Mouse (Mus musculus): Measurements from ENCODE around the gene Fbrs. TPM values are rescaled to one million over a fixed set of nuclear protein-coding genes. Genes with fewer than 3 reads are reported as not detected.
A peak's percentile ranks its signal among the peaks of the same experiment; 100 is the strongest.

Fbrs gene
- total and polyA plus RNA-seq, 2 experiments from 2014 or later = 10.6 to 31.9 TPM

GRCm38 (mm10) chr7:127511241-127511640 lies 32.2 kb downstream of the Fbrs start:
- 28% methylated on average over 8 of the region's 8 CpGs for WGBS
- H3K9ac ChIP-seq = 0 out of 2 replicates have a peak overlapping the region, but pooled peaks have one; percentile 93
- H3K4me1 ChIP-seq (ENCODE audit: insufficient read depth) = peaks cover 8% of the 10 kb centered on the region; the same call in 1 of the 2 replicates
- peak overlapping the region; percentile 99 for H3K27ac ChIP-seq (ENCODE audit: low read depth, low read length)
- H3K4me2 ChIP-seq (ENCODE audit: low read depth) = peak overlapping the region; percentile 67
- H3K27me3 ChIP-seq (ENCODE audit: insufficient read depth, low read length) = no peaks in the 10 kb centered on the region
- peaks cover 9% of the 10 kb centered on the region for H3K36me3 ChIP-seq (ENCODE audit: insufficient read depth)
- no peaks in the 10 kb centered on the region for H3K9me3 ChIP-seq (ENCODE audit: low read length)
- peak; percentile 32; the same call in 1 of the 2 replicates for TF ChIP-seq CTCF (IDR thresholded peaks at IDR 0.05; ENCODE audit: low read depth)
- ATAC-seq = no peak
- H3K4me3 ChIP-seq (ENCODE audit: low read depth, low read length) = peak overlapping the region; percentile 83
- DNase-seq = no peak

GRCm38 (mm10) chr7:127511808-127512230 lies 32.8 kb downstream of the Fbrs start, which contains the start of gene Srcap:
TSS of gene Srcap (plus strand) at chr7:127511983.
- H3K4me1 ChIP-seq (ENCODE audit: insufficient read depth) = peaks cover 8% of the 10 kb centered on the region; the same call in 1 of the 2 replicates
- H3K9ac ChIP-seq = peak within 1 kb of the TSS; percentile 93
- peak within 1 kb of the TSS; percentile 83 for H3K4me3 ChIP-seq (ENCODE audit: low read depth, low read length)
- H3K27ac ChIP-seq (ENCODE audit: low read depth, low read length) = peak within 1 kb of the TSS; percentile 99
- H3K9me3 ChIP-seq (ENCODE audit: low read length) = no peaks in the 10 kb centered on the region
- H3K4me2 ChIP-seq (ENCODE audit: low read depth) = peak within 1 kb of the TSS; percentile 67
- H3K36me3 ChIP-seq (ENCODE audit: insufficient read depth) = peaks cover 14% of the 10 kb centered on the region
- TF ChIP-seq CTCF (IDR thresholded peaks at IDR 0.05; ENCODE audit: low read depth) = no peak; the same call in 1 of the 2 replicates
- 0% methylated on average over 31 of the region's 37 CpGs for WGBS
- ATAC-seq (peak; percentile 99), DNase-seq (peak; percentile 96)
- no peaks in the 10 kb centered on the region for H3K27me3 ChIP-seq (ENCODE audit: insufficient read depth, low read length)

- Histone ChIP-seq H3K9me3 (ENCODE audit: low read length) (no peaks in the 10 kb centered on the region), H3K9ac (peak overlapping the region; percentile 93), H3K4me2 (ENCODE audit: low read depth) (peak overlapping the region; percentile 67), H3K27me3 (ENCODE audit: insufficient read depth, low read length) (no peaks in the 10 kb centered on the region), H3K36me3 (ENCODE audit: insufficient read depth) (peaks cover 20% of the 10 kb centered on the region), H3K4me1 (ENCODE audit: insufficient read depth) (peaks cover 8% of the 10 kb centered on the region; the same call in 1 of the 2 replicates), H3K4me3 (ENCODE audit: low read depth, low read length) (peak overlapping the region; percentile 83), H3K27ac (ENCODE audit: low read depth, low read length) (peak overlapping the region; percentile 99)
- peak; percentile 96 for DNase-seq
- TF ChIP-seq CTCF (IDR thresholded peaks at IDR 0.05; ENCODE audit: low read depth) = no peak
- WGBS = 1% methylated on average over 53 of the region's 93 CpGs
- peak; percentile 85 for ATAC-seq
Observed at GRCm38 (mm10) chr7:127512231-127513015, 33.4 kb downstream of the Fbrs start.

GRCm38 (mm10) chr7:127513016-127513390 lies 34.0 kb downstream of the Fbrs start:
- Histone ChIP-seq H3K9ac (peak overlapping the region; percentile 93), H3K4me3 (ENCODE audit: low read depth, low read length) (peak overlapping the region; percentile 83), H3K9me3 (ENCODE audit: low read length) (no peaks in the 10 kb centered on the region), H3K4me2 (ENCODE audit: low read depth) (peak overlapping the region; percentile 67), H3K36me3 (ENCODE audit: insufficient read depth) (peaks cover 26% of the 10 kb centered on the region), H3K27ac (ENCODE audit: low read depth, low read length) (peak overlapping the region; percentile 99), H3K4me1 (ENCODE audit: insufficient read depth) (peaks cover 8% of the 10 kb centered on the region; the same call in 1 of the 2 replicates), H3K27me3 (ENCODE audit: insufficient read depth, low read length) (no peaks in the 10 kb centered on the region)
- 44% methylated on average over 8 of the region's 8 CpGs for WGBS
- no peak for DNase-seq
- no peak for TF ChIP-seq CTCF (IDR thresholded peaks at IDR 0.05; ENCODE audit: low read depth)
- ATAC-seq = no peak

GRCm38 (mm10) chr7:127513781-127514180 lies 34.8 kb downstream of the Fbrs start:
- Histone ChIP-seq H3K4me3 (ENCODE audit: low read depth, low read length) (no peak overlapping the region), H3K9ac (no peak overlapping the region), H3K4me1 (ENCODE audit: insufficient read depth) (peaks cover 8% of the 10 kb centered on the region; the same call in 1 of the 2 replicates), H3K27me3 (ENCODE audit: insufficient read depth, low read length) (no peaks in the 10 kb centered on the region), H3K27ac (ENCODE audit: low read depth, low read length) (no peak overlapping the region), H3K4me2 (ENCODE audit: low read depth) (0 out of 2 replicates have a peak overlapping the region, but pooled peaks have one; percentile 67), H3K9me3 (ENCODE audit: low read length) (no peaks in the 10 kb centered on the region), H3K36me3 (ENCODE audit: insufficient read depth) (peaks cover 29% of the 10 kb centered on the region)
- no peak for ATAC-seq
- TF ChIP-seq CTCF (IDR thresholded peaks at IDR 0.05; ENCODE audit: low read depth) = no peak
- WGBS = 89% methylated on average over 3 of the region's 3 CpGs
- DNase-seq = no peak

GRCm38 (mm10) chr7:127515846-127516245 lies 36.8 kb downstream of the Fbrs start:
- WGBS = 87% methylated on average over 7 of the region's 7 CpGs
- TF ChIP-seq CTCF (IDR thresholded peaks at IDR 0.05; ENCODE audit: low read depth) = no peak
- H3K4me2 ChIP-seq (ENCODE audit: low read depth) = no peak overlapping the region

GRCm38 (mm10) chr7:127516344-127516743 lies 37.3 kb downstream of the Fbrs start:
- Histone ChIP-seq H3K27ac (ENCODE audit: low read depth, low read length) (no peak overlapping the region), H3K4me1 (ENCODE audit: insufficient read depth) (peaks cover 7% of the 10 kb centered on the region; the same call in 1 of the 2 replicates), H3K4me2 (ENCODE audit: low read depth) (no peak overlapping the region), H3K9me3 (ENCODE audit: low read length) (no peaks in the 10 kb centered on the region), H3K27me3 (ENCODE audit: insufficient read depth, low read length) (no peaks in the 10 kb centered on the region), H3K9ac (no peak overlapping the region), H3K36me3 (ENCODE audit: insufficient read depth) (peaks cover 50% of the 10 kb centered on the region), H3K4me3 (ENCODE audit: low read depth, low read length) (no peak overlapping the region)
- 96% methylated on average over 6 of the region's 7 CpGs for WGBS
- no peak for ATAC-seq
- no peak for DNase-seq
- no peak for TF ChIP-seq CTCF (IDR thresholded peaks at IDR 0.05; ENCODE audit: low read depth)

More at GRCm38 (mm10) chr7:127515846-127516245, 36.8 kb downstream of the Fbrs start:
- no peak overlapping the region for H3K9ac ChIP-seq
- H3K27me3 ChIP-seq (ENCODE audit: insufficient read depth, low read length) = no peaks in the 10 kb centered on the region
- ATAC-seq (no peak), DNase-seq (no peak)
- H3K9me3 ChIP-seq (ENCODE audit: low read length) = no peaks in the 10 kb centered on the region
- peaks cover 8% of the 10 kb centered on the region; the same call in 1 of the 2 replicates for H3K4me1 ChIP-seq (ENCODE audit: insufficient read depth)
- H3K27ac ChIP-seq (ENCODE audit: low read depth, low read length) = no peak overlapping the region
- H3K4me3 ChIP-seq (ENCODE audit: low read depth, low read length) = no peak overlapping the region
- H3K36me3 ChIP-seq (ENCODE audit: insufficient read depth) = peaks cover 45% of the 10 kb centered on the region

Data from forebrain, postnatal 0 days (tissue).